Mouse (Mus musculus) frontal cortex, postnatal 14 days (tissue): ENCODE measurements around the gene Acot4.
"Not testable (repeated sequence)": the region's sequence is repeated elsewhere in the genome, so short reads cannot be mapped to it uniquely, and the experiment has no call there.

ENCODE experiments used
- DNase-seq, 2 experiments: peaks; one replicate each; pipeline ENCODE4 v3.0.0; 2022; ENCODE audit warnings: low spot score in 2 of 2

The Acot4 gene

GRCm38 (mm10) chr12:84077371-84077990, 39.3 kb downstream of the Acot4 start:
- no peak for DNase-seq

GRCm38 (mm10) chr12:84083842-84084241, 45.7 kb downstream of the Acot4 start:
- no peak for DNase-seq

- DNase-seq, result no peak
Observed at GRCm38 (mm10) chr12:84084581-84084980, 46.4 kb downstream of the Acot4 start.

- not testable (repeated sequence) for DNase-seq
Observed at GRCm38 (mm10) chr12:84094666-84095065, 56.5 kb downstream of the Acot4 start.
